Mouse (Mus musculus): ENCODE results near the gene Fbxo17.
A peak's percentile ranks its signal among the peaks of the same experiment; 100 is the strongest.

Gene Fbxo17

DNA sequence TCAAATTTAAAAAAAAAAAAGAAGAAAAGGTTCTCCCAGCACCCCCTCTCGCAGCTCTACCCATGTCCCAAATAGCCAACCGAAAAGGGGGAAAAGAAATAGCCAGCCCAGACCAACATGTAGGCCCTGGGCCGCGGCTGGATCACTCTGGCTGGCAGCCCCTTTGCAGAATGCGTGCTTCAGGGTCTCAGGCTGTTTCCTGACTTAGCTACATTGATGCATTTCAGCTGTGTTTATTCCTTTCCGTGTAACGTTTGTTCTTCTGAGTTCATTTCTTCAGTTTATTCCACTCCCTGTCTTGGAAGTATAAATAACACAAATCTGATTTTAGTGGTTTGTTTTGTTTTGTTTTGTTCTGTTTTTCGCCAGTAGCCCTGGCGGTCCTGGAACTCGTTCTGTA, 1.1 kb downstream of the Fbxo17 start:
- no peak for DNase-seq (ENCODE audit: low spot score)

DNA sequence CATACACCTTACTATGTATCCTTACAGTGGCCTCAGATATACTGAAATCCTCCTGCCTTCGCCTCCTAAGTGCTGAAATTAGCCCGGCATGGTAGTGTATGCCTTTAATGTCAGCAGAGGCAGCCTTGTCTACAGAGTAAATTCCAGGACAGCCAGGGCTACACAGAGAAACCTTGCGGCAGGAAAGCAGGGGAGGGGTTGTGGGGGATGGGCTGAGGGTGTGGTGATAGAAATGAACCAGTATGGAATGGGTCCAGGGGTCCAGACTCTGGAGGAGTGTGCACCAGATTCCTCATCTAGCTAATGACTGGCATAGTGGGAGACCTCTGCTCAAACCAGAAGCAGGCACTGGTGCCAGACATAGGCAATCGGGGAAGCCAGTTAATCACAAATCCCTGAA, 2.6 kb downstream of the Fbxo17 start:
- no peak for DNase-seq (ENCODE audit: low spot score)

DNA sequence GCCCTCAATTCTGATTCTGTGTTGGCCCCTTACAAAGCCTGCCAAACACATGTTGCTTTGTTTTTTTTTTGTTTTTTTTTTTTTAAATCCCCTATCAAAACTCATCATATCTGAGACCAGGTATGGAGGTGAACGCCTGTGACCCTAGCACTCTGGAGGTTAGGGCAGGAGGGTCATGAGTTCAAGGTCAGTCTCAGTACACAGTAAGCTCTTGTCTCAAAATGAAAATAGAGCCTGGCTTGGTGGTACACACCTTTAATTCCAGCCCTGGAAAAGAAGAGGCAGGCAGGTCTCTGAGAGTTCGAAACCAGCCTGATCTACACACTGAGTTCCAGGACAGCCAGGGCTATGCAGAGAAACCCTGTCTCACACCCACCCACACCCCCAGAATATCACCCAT, 3.0 kb downstream of the Fbxo17 start:
- DNase-seq (ENCODE audit: low spot score), result no peak

DNA sequence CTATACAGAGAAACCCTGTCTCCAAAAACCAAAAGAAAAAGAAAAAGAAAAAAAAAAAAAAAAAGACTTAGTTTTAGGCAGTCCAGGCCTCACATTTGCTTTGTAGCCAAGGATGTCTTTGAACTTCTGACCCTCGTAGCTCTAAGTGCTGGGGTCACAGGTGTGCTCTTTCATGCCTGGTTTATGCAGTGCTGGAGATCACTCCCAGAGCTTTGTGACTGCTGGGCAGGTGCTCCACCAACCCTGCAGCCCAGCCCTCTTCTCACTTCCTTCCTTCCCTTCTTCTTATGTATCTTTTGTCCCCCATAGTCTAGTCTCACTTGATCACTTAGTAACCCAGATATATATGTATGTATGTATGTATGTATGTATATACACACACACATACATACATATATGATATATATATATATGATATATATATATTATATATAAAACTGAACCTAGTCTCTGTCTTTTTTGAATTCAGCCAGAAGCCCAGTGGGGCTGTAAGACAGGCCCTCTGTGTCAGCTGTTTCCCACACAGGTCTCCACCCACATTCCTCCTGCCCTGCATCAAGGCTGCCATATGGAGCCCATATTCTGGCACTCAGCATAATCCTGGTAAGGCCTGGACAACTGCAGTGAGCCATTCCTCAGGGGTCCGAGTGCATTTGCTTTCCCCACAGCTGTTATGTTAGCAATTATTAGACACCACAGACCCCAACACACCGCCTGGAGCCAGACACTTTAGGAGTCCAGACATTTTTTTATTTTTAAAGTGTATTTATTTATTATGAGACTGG, 4.3 kb downstream of the Fbxo17 start:
- DNase-seq (ENCODE audit: low spot score), result no peak

DNA sequence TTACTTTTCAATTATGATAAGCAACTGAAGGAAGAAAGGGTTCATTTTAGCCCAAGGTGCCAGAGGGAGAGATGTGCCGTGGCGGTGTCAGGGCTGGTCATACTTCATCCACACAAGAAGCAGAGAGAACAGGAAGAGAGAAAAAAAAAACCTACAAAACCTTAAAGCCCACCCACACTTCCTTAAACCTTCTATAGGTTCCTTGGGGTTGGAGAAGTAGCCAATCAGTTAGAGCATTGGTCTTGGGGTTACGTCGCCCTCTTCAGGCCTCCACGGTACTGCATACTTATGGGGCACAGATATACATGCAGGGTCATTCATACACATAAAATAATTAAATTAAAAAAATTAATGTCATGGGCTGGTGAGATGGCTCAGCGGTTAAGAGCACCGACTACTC, 5.5 kb downstream of the Fbxo17 start:
- DNase-seq (ENCODE audit: low spot score), result no peak

DNA sequence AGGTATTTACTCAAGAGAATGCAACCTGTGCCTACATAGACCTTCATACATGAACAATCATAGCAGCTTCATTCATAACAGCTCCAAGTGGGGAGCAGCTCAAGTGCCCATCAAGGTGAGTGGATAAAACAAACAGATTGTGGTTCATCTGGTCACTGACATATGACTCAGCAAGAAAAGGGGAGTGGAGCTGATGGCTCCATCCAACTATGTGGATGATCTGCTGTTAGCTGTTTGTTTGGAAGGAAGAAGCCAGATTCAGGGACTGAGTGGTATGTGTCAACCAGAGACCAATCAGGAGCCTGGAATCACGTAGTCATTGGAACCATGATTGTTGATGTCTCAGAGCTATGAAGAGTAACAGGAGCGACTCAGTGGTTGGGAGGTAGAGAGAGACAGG, 8.0 kb downstream of the Fbxo17 start:
- no peak for DNase-seq (ENCODE audit: low spot score)

DNA sequence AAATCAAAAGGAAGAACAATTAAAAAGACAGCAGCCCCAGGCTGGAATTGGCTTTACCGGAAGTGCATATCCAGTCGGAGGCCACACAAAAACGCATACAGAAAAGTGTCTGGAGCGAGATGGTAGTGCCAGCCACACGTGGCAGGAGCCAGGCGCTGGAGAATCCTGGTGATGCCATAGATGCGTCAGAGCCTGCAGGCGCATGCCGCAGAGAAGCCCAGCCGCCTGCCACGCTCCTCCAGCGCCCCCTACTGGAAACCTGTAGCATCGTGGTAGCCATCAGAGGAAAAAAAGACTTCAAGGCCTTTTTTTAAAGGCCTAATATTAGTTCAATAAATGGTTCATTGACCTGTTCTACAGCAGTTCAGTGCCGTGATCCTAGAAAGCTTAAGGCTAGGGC, 10.0 kb downstream of the Fbxo17 start:
- peak; percentile 81 for DNase-seq (ENCODE audit: low spot score)

DNA sequence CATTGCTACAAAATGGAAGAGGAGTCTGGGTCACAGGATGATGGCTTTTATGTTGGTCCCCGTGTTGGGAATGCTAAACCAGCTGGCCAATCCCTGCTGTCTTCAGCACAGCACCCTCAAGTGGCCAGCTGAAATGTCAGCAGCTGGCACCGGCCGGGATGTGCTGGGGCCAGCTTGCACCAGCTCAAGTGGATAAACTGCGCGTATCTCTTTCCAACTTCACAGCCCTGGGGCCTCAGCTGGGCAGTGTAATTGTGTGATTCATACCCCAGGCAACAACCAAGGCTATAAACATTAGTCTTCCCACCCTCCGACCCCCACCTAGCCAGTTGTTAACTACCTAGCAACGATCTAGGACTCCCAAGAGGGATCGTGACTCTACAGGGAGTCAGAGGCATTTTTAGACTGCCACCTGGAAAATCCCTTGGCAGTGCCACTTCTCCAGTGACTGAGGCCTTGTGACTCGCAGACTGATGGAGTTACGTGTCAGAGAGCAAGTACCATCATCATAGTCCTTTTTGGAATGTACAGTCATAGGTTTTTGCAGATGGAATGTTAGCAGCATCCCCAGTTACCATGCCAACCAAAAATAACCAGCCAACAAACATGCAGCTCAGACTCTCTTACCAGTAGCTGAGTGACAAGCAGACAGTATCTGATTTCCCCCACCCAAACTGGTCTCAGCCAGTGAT, 11.2 kb downstream of the Fbxo17 start:
- no peak for DNase-seq (ENCODE audit: low spot score)

DNA sequence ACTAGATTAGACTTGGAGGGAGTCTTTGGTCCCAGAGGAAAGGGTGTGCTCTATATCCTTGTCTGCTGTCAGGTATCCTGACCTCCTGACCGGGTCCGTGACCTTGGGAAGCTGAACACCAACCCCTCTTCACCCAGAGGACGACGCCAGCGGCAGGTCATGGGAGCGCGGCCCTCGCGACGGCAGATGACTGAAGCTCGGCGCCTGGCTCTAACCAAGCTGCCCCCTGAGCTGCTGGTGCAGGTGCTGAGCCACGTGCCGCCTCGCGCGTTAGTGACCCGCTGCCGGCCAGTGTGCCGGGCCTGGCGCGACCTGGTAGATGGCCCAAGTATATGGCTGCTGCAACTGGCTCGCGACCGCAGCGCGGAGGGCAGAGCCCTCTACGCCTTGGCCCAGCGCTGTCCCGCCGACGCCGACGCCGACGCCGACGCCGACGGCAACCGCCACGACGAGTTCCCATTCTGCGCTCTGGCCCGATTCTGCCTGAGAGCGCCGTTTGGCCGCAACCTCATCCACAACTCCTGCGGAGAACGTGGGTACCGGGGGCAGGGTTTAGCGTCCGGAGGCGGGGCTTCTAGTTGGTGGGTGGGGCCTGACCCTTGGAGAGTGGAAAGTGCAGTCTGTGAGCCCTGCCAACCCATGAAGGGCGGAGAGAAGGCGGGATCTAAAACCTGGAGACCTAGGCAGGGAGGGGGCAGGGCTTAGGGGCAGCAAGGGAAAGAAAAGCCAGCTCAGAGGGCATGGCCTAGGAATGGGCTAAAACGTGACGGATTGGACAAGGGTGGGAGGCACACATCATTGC, 15.9 kb downstream of the Fbxo17 start:
- DNase-seq (ENCODE audit: low spot score), result peak; percentile 57

DNA sequence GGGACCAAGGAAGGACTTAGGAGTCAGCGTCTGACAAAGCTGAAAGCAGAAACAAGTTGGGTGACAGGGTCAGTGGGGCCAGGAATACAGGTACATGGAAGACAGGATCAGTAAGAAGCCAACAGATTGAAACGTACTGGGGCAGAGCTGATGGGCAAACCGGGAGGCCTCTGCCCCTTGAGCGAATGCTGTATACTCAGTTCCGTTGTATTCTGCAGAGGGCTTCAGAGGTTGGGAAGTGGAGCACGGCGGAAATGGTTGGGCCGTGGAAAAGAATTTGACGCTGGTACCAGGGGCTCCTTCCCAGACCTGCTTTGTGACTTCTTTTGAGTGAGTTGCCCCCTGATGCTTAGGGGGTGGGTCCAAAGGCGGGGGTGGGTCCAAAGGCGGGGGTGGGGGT, 16.6 kb downstream of the Fbxo17 start:
- no peak for DNase-seq (ENCODE audit: low spot score)

DNA sequence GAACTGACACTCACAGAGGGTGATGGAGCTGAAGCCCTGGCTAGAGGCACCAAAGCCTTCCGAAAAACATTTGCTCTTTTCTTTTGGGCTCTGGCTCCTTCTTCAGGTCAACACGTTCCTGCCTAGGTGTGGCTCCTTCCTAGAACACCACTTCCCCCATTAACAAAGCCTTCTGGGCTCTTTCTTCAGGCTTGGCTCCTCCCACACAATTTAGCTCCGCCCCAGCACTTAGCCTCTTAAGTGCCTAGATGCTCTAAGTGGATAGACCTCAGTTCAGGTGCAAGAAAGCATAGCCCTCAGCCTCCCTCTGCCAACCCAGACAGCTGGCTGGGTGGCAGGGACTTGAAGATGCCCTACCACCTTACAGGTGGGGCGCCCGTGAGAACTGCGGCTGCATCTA, 19.1 kb downstream of the Fbxo17 start:
- DNase-seq (ENCODE audit: low spot score), result no peak

DNA sequence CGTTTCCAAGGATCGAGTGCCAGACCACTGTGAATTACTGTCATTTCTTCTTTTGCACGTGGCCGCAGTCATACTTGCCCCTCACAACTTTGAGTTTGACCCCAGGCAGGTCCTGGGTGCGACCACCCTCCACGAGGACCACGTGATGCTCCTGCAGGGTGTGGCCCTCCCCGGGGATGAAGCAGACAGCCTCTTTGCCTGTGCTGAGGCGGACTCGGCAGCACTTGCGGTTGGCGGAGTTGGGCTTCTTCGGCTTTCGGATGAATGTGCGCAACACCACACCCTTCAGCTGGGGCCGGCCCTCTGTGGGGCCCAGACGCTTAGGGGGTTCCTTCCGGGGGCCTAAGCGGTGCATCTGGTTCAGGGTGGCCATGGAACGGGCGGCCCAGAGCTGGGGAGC, 23.2 kb downstream of the Fbxo17 start:
- DNase-seq (ENCODE audit: low spot score), result no peak

DNA sequence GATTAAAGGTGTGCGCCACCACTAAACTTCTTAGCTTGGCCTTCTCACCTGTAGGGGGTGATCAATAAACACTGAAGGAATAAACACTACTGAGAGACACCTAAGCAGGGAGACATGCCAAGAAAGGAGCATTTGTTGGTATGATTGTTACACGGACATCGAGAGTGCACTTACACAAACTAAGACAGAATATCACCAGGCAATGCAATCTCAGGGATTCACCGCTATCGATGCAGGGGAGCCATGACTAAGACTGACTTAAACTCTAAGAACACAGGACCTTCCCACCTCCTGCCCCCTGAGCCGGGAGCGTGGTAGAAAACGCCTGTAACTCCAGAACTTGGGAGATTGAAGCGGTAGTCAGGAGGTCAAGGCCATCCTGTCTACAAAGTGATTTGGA, 24.3 kb downstream of the Fbxo17 start:
- no peak for DNase-seq (ENCODE audit: low spot score)

DNA sequence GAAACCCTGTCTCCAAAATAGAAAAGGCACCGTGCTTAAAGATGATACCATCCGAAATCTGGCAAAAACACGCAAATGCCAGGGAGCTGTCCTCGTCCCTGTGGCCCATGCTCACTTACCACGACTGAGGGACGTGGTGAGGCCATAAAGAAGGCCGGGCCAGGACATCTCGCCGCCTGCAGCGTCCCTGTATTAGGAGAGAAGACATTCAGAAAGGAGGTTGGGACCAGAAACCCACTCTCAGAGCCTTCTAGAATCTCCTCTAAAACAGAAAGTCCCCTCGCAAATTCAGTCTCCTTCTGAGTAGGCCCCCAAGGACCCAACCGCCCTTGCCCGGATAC, 24.7 kb downstream of the Fbxo17 start:
- DNase-seq (ENCODE audit: low spot score), result no peak

DNA sequence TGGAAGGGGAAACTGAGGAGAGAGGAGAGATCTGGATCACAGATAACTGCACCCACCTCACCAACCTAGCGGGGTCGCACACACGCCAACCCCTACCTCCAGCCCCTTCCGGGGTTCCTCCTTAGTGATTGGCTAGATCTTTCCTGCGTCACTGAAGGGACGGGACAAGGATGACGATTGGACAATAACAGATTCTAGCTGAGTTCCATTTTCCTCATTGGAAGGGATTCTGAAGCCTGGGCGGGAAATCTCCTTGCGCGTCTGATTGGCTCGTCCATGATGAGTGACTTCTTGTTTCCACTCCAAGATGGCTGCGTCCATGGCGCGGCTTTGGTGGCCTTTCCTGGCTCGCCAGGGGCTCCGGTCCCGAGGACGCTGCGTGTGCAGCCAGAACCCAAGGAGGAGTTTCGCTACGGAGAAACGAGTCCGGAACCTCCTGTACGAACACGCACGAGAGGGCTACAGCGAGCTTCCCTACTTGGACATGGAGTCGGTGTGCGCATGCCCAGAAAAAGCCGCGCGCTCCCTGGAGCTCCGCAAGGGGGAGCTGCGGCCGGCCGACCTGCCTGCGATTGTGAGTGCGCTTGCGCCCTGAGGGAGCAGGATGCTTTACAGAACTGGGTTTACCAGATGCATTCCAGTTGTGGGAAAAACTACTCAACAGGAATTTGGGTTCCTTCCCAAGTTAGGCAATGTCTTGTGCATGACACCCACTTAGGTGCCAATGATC, 25.3 kb downstream of the Fbxo17 start, which contains the start of the genes Mrps12 and Sars2:
Mrps12 (minus strand) TSS at position 112 of the 730 bp plus-strand sequence.
Sars2 (plus strand) TSS at position 284 of the 730 bp plus-strand sequence.
- peak; percentile 95 for DNase-seq (ENCODE audit: low spot score)

DNA sequence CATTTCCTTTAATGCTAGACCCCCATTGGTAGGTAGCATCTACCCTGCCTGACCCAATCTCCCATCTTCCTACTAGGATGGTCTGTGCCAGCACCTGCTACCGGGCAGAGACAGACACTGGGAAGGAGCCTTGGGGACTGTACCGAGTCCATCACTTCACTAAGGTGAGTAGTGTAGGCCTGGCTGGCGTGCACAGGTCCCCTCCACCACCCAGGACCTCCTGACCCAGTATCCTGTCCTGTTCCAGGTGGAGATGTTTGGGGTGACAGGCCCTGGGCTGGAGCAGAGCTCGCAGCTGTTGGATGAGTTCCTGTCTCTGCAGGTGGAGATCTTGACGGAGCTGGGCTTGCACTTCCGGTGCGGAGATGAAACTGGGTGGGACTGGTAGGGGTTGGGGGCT, 33.3 kb downstream of the Fbxo17 start:
- no peak for DNase-seq (ENCODE audit: low spot score)

DNA sequence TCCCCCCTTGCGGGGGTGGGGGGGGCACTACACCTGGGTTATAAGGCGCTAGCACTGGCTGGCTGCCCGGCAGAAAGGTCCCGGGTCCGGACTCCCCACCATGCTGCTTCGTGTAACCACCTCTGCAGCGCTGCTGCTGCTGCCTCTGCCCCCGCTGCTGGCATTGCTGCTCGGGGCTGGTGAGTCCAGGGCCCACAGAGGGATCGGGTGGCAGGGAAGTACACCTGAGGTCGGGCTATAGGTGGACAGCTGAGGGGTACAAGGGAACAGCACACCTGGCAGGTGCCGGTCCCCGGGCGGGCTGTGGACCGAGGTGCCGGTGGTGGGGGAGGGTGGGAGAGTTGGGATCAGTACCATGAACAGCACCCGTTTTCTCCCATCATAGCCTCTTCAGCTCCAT, 39.5 kb downstream of the Fbxo17 start, which contains the start of gene Ccer2:
Ccer2 (plus strand) TSS at position 96 of the 400 bp plus-strand sequence.
- DNase-seq (ENCODE audit: low spot score), result no peak

DNA sequence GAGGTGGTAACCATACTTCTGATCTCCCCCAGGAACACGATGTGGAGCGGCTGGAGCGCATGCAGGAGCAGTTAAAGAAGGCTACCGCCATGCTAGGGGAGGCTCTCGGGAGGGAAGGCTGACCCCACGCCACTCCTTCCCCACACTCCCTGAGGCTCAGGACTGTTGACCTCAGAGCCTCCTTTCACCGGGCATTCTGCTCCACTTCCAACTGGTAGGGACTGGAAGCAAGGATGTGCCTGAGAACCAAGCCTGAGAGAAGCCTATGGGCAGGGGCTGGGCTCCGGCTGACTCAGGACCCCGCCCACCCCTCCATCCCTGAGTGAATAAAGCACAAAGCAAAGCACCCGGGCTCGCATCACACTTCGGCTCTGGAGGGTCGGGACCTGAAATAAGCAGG, 42.0 kb downstream of the Fbxo17 start:
- DNase-seq (ENCODE audit: low spot score), result no peak

DNA sequence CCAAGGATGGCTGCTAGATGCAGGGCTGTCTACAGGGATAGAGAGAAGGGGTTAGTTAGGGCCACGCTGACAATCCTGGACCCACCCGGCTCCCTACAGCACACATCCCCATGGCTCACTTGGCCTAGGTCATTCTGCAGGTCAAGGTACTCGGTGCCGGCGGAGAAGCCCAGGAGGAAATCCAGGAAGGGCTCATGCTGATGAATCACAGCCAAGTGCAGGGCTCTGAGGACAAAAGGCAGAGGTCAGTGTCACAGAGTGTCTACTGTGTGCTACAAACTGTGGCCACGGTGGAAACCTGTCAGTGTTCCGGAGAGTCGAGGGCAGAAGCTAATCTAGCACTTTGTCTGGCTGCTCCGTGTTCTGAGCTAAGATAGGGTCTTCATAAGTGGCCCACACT, 45.3 kb downstream of the Fbxo17 start:
- DNase-seq (ENCODE audit: low spot score), result no peak

DNA sequence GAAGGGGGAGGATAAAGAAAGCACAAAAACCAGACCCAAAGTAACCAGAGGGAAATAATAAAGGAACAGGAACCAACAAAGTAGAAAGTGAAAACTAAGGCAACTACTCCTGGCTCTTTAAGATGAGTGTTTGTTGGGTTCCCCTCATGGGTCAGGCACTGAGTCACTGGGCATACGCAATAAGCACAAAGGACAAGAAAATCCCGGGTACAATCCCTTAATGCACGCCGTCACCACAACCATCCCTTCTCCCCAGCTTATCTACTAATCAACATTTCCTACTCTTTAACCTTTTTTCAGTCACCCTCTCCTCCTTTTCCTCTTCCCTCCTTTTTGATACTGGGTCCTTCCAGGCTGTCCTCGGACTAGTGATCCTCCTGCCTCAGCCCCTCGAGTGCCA, 48.6 kb downstream of the Fbxo17 start:
- no peak for DNase-seq (ENCODE audit: low spot score)

DNA sequence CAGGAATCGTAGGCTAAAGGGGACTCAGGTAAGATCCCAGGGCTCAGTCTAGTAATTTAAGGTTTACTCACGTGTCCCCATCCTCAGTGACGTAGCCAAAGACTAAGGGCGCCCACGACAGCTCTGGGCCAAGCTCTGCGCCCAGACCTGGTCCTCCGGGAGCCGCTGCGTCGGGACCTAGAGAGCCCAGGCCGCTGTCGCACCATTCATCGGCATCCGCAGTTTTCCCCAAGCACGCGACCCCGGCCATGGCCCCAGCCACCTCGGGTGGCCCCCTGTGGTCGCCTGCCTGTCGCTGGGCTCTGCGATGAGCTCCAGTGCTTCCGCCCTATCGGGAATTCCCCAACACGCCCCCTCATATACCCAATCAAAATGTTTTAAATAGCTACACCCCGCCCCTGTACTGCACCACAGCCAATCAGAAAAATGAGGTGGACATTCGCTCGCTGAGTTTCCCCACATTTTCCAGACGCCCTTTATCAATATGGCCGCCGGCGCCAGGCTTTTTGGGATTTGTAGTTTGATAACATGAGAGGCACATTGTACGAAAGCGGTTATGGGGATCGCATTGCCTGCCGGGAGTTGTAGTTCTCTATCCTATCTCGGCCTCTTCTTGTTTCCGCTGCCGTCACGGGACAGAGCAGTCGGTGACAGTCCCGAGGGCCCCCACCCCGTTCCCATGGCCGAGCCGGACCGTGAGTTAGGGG, 49.7 kb downstream of the Fbxo17 start, which contains the start of gene Sirt2:
Sirt2 (plus strand) TSS at position 563 of the 707 bp plus-strand sequence.
- peak; percentile 98 for DNase-seq (ENCODE audit: low spot score)
